Mouse (Mus musculus): ENCODE data around the gene Cacnb3. TPM values are rescaled to one million over a fixed set of nuclear protein-coding genes. Genes with fewer than 3 reads are reported as not detected.

The Cacnb3 gene
- polyA plus RNA-seq, 1 experiment from 2014 or later = 15.1 TPM

- Histone ChIP-seq H3K27ac (replicated peaks) (no peak overlapping the region), H3K4me3 (ENCODE audit: low read depth, low read length) (no peak overlapping the region), H3K4me1 (replicated peaks; ENCODE audit: control insufficient read depth, insufficient read depth) (no peaks in the 10 kb centered on the region), H3K9ac (ENCODE audit: low read length) (no peak overlapping the region), H3K36me3 (ENCODE audit: control insufficient read depth, insufficient read depth, low read length) (no peaks in the 10 kb centered on the region), H3K9me3 (ENCODE audit: control insufficient read depth, low read length) (no peaks in the 10 kb centered on the region), H3K4me2 (replicated peaks; ENCODE audit: low read depth) (no peak overlapping the region), H3K27me3 (ENCODE audit: control insufficient read depth, insufficient read depth, low read length) (no peaks in the 10 kb centered on the region)
- 57% methylated on average over 4 of the region's 4 CpGs for WGBS
- TF ChIP-seq CTCF (IDR thresholded peaks at IDR 0.05; ENCODE audit: low read depth) (no peak), EP300 (optimal IDR thresholded peaks at IDR 0.05) (no peak)
- ATAC-seq (ENCODE audit: low FRiP score, low TSS enrichment) = peak; percentile 60; the same call in 1 of the 2 replicates
- peak; percentile 45 for DNase-seq (ENCODE audit: low spot score)
These were observed 42.0 kb downstream of the Cacnb3 start for GRCm38 (mm10) chr15:98672592-98672991.

DNA sequence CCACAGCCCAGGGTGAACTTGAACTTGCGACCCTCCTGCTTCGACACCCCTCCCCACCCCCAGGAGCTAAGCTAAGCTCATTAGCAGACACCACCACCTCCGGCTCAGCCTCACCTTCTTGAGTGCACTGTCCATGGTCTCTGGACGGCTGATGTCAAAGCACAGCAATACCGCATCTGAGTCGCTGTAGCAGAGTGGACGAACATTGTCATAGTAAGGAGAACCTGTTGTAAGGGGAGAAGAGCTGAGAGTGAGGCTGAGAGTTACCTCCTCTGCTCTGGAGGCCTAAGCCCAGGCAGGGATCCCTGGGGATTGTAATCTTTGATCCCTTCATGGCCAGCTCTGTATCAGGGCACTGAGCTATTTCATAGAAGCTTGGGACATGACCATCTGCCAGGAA lies 43.1 kb downstream of the Cacnb3 start:
- no peak overlapping the region for H3K4me3 ChIP-seq (ENCODE audit: low read depth, low read length)
- H3K4me1 ChIP-seq (replicated peaks; ENCODE audit: control insufficient read depth, insufficient read depth) = no peaks in the 10 kb centered on the region
- H3K9me3 ChIP-seq (ENCODE audit: control insufficient read depth, low read length) = no peaks in the 10 kb centered on the region
- no peak for ATAC-seq (ENCODE audit: low FRiP score, low TSS enrichment)
- no peaks in the 10 kb centered on the region for H3K27me3 ChIP-seq (ENCODE audit: control insufficient read depth, insufficient read depth, low read length)
- H3K36me3 ChIP-seq (ENCODE audit: control insufficient read depth, insufficient read depth, low read length) = no peaks in the 10 kb centered on the region
- H3K9ac ChIP-seq (ENCODE audit: low read length) = no peak overlapping the region
- no peak overlapping the region for H3K27ac ChIP-seq (replicated peaks)
- 77% methylated on average over 7 of the region's 7 CpGs for WGBS
- no peak overlapping the region for H3K4me2 ChIP-seq (replicated peaks; ENCODE audit: low read depth)
- no peak for DNase-seq (ENCODE audit: low spot score)
- TF ChIP-seq CTCF (IDR thresholded peaks at IDR 0.05; ENCODE audit: low read depth) (no peak), EP300 (optimal IDR thresholded peaks at IDR 0.05) (no peak)

DNA sequence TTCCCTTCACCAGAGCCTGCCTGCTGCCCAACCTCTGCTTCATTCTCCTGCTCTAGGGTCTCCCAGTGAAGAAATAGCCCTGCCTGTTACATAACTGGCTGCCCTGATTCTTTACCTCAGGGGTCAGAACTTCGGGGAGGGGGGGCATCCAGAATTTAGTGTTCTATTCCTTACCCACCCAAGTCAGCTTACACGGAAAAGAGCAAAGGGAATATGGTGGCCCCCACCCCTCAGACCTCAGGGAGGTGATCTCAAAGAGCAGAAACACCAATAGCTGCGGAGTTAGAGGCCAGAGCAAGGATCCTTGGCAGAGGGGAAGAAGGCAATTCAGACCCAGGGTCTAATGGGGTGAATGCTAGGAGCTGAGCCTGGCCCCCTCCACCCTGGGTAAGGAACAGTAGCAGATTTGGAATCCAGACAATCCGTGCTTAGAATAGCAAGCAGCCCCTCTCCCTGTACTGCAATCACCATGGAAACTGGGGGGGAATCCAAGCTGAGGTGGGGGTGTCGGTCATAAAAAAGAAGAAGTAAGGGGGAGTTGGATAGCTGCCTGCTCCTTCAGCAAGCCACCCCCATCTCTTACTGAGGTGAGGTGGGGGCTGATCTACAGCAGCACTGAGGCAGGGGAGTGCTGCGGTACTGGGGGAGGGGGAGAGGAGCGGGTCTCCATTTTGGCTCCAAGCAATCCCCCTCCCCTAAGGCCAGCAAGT lies 43.8 kb downstream of the Cacnb3 start:
- no peak overlapping the region for H3K4me3 ChIP-seq (ENCODE audit: low read depth, low read length)
- no peak for DNase-seq (ENCODE audit: low spot score)
- H3K36me3 ChIP-seq (ENCODE audit: control insufficient read depth, insufficient read depth, low read length) = no peaks in the 10 kb centered on the region
- no peak for ATAC-seq (ENCODE audit: low FRiP score, low TSS enrichment)
- H3K4me1 ChIP-seq (replicated peaks; ENCODE audit: control insufficient read depth, insufficient read depth) = no peaks in the 10 kb centered on the region
- 36% methylated on average over 7 of the region's 7 CpGs for WGBS
- no peak overlapping the region for H3K9ac ChIP-seq (ENCODE audit: low read length)
- TF ChIP-seq CTCF (IDR thresholded peaks at IDR 0.05; ENCODE audit: low read depth) (no peak), EP300 (optimal IDR thresholded peaks at IDR 0.05) (no peak)
- H3K27me3 ChIP-seq (ENCODE audit: control insufficient read depth, insufficient read depth, low read length) = no peaks in the 10 kb centered on the region
- H3K9me3 ChIP-seq (ENCODE audit: control insufficient read depth, low read length) = no peaks in the 10 kb centered on the region
- H3K27ac ChIP-seq (replicated peaks) = no peak overlapping the region
- no peak overlapping the region for H3K4me2 ChIP-seq (replicated peaks; ENCODE audit: low read depth)

DNA sequence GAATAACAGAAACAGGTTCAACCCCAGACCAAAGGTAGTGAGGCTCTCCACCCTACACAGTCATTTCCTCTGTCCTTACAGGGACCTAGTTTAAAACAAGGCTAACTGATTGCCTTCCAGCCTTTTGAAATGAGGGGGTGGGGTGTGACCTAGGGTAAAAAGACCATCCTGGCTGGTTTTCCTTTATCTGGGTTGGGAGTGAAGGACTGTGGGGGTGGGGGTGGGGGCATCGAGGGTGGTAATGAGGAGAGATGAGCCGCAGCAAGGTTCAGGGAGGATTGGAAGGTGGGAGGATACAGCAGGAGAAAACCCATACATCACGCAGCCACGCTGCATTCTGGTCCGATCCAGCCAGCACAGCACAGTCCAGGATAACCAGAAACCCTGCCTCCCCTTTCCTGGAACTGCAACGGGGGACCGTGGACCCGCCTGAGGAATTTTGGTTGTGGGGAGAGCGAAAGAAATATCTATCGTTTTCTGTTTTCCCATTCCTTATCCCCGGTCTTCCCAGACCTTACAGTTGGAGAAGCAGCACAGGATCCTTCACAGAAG lies 44.4 kb downstream of the Cacnb3 start:
- WGBS = 21% methylated on average over 11 of the region's 11 CpGs
- DNase-seq (ENCODE audit: low spot score) = no peak
- H3K9ac ChIP-seq (ENCODE audit: low read length) = no peak overlapping the region
- no peaks in the 10 kb centered on the region for H3K9me3 ChIP-seq (ENCODE audit: control insufficient read depth, low read length)
- H3K27ac ChIP-seq (replicated peaks) = no peak overlapping the region
- no peak overlapping the region for H3K4me2 ChIP-seq (replicated peaks; ENCODE audit: low read depth)
- no peak for ATAC-seq (ENCODE audit: low FRiP score, low TSS enrichment)
- no peak overlapping the region for H3K4me3 ChIP-seq (ENCODE audit: low read depth, low read length)
- no peaks in the 10 kb centered on the region for H3K27me3 ChIP-seq (ENCODE audit: control insufficient read depth, insufficient read depth, low read length)
- H3K4me1 ChIP-seq (replicated peaks; ENCODE audit: control insufficient read depth, insufficient read depth) = no peaks in the 10 kb centered on the region
- no peaks in the 10 kb centered on the region for H3K36me3 ChIP-seq (ENCODE audit: control insufficient read depth, insufficient read depth, low read length)
- no peak for TF ChIP-seq CTCF (IDR thresholded peaks at IDR 0.05; ENCODE audit: low read depth)
- TF ChIP-seq EP300 (optimal IDR thresholded peaks at IDR 0.05) = no peak

- Histone ChIP-seq H3K4me3 (ENCODE audit: low read depth, low read length) (no peak overlapping the region), H3K9ac (ENCODE audit: low read length) (no peak overlapping the region), H3K36me3 (ENCODE audit: control insufficient read depth, insufficient read depth, low read length) (no peaks in the 10 kb centered on the region), H3K27me3 (ENCODE audit: control insufficient read depth, insufficient read depth, low read length) (no peaks in the 10 kb centered on the region), H3K4me2 (replicated peaks; ENCODE audit: low read depth) (no peak overlapping the region), H3K27ac (replicated peaks) (no peak overlapping the region), H3K4me1 (replicated peaks; ENCODE audit: control insufficient read depth, insufficient read depth) (no peaks in the 10 kb centered on the region), H3K9me3 (ENCODE audit: control insufficient read depth, low read length) (no peaks in the 10 kb centered on the region)
- ATAC-seq (ENCODE audit: low FRiP score, low TSS enrichment) = no peak
- no peak for TF ChIP-seq CTCF (IDR thresholded peaks at IDR 0.05; ENCODE audit: low read depth)
- TF ChIP-seq EP300 (optimal IDR thresholded peaks at IDR 0.05) = no peak
- WGBS = 13% methylated on average over 14 of the region's 14 CpGs
- DNase-seq (ENCODE audit: low spot score) = no peak
These were observed 45.1 kb downstream of the Cacnb3 start for GRCm38 (mm10) chr15:98675634-98676250.

GRCm38 (mm10) chr15:98676471-98676870 lies 45.8 kb downstream of the Cacnb3 start:
- 4% methylated on average over 9 of the region's 9 CpGs for WGBS
- ATAC-seq (ENCODE audit: low FRiP score, low TSS enrichment) = no peak

More at GRCm38 (mm10) chr15:98676471-98676870, 45.8 kb downstream of the Cacnb3 start:
- TF ChIP-seq CTCF (IDR thresholded peaks at IDR 0.05; ENCODE audit: low read depth) (no peak), EP300 (optimal IDR thresholded peaks at IDR 0.05) (no peak)
- no peaks in the 10 kb centered on the region for H3K36me3 ChIP-seq (ENCODE audit: control insufficient read depth, insufficient read depth, low read length)
- no peak overlapping the region for H3K9ac ChIP-seq (ENCODE audit: low read length)
- DNase-seq (ENCODE audit: low spot score) = no peak
- no peaks in the 10 kb centered on the region for H3K27me3 ChIP-seq (ENCODE audit: control insufficient read depth, insufficient read depth, low read length)
- peak overlapping the region; percentile 31 for H3K4me3 ChIP-seq (ENCODE audit: low read depth, low read length)
- peak overlapping the region; percentile 66 for H3K4me2 ChIP-seq (replicated peaks; ENCODE audit: low read depth)
- no peak overlapping the region for H3K27ac ChIP-seq (replicated peaks)
- H3K4me1 ChIP-seq (replicated peaks; ENCODE audit: control insufficient read depth, insufficient read depth) = no peaks in the 10 kb centered on the region
- no peaks in the 10 kb centered on the region for H3K9me3 ChIP-seq (ENCODE audit: control insufficient read depth, low read length)
